Mouse (Mus musculus): ENCODE measurements around the gene Dusp1.

DNA sequence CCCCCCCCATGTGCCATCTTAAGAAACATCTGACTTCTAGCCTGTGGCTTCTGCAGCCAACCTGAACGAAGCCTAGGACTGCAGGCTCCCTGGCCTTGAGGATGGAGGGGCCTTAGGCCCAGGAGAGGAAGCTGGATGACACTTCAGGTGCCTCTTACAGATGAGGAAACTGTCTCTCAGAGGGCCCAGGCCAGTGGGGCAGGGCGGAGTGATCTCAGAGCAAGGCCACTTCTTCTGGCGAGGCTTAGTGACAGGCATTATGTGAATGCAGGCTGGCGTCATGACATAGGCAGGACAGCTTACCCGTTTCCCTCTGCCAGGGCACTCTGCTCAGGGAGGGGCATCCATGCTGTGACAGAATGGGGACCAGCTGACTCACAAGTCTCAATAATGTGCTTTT lies 60.1 kb downstream of the Dusp1 start:
- TF ChIP-seq CTCF (IDR thresholded peaks at IDR 0.05) (no peak), POLR2A (IDR thresholded peaks at IDR 0.05; ENCODE audit: insufficient read depth, low read depth, low read length) (no peak)

All from heart, adult 2 months (tissue).